Mouse (Mus musculus) midbrain, embryonic 13.5 days (tissue): ENCODE data around the gene B230307C23Rik. TPM values are rescaled to one million over a fixed set of nuclear protein-coding genes. Genes with fewer than 3 reads are reported as not detected.

Experiments used
- ATAC-seq: fragments of 200-750 bp; cut with Nextera tagmentation; 2 replicates; pipeline ENCODE4 v1.8.0; 2017; ENCODE audit warnings: mild to moderate bottlenecking, moderate TSS enrichment, moderate library complexity
- H3K27ac ChIP-seq: fragments of 300-500 bp; sonication (generic); 2 replicates; pipeline ENCODE4 v1.5.1; 2015; ENCODE audit warnings: inconsistent platforms, mild to moderate bottlenecking, moderate library complexity
- H3K27me3 ChIP-seq: fragments of 300-500 bp; sonication (generic); 2 replicates; pipeline ENCODE4 v1.6.1; 2015; ENCODE audit warnings: mild to moderate bottlenecking, inconsistent platforms
- H3K36me3 ChIP-seq: fragments of 300-500 bp; sonication (generic); 2 replicates; pipeline ENCODE4 v1.6.1; 2015; ENCODE audit warnings: mild to moderate bottlenecking, inconsistent platforms
- H3K4me1 ChIP-seq: fragments of 300-500 bp; sonication (generic); replicated peaks from 2 replicates; pipeline ENCODE4 v1.6.1; 2015; ENCODE audit warnings: inconsistent platforms
- H3K4me2 ChIP-seq: fragments of 300-500 bp; sonication (generic); replicated peaks from 2 replicates; pipeline ENCODE4 v1.6.1; 2015; ENCODE audit warnings: moderate library complexity, mild to moderate bottlenecking, inconsistent platforms
- H3K4me3 ChIP-seq: fragments of 300-500 bp; sonication (generic); replicated peaks from 2 replicates; pipeline ENCODE4 v1.5.1; 2015; ENCODE audit warnings: mild to moderate bottlenecking, inconsistent platforms
- H3K9ac ChIP-seq: fragments of 300-500 bp; sonication (generic); replicated peaks from 2 replicates; pipeline ENCODE4 v1.6.1; 2015; ENCODE audit warnings: mild to moderate bottlenecking, inconsistent platforms
- H3K9me3 ChIP-seq: fragments of 300-500 bp; sonication (generic); 2 replicates; pipeline ENCODE4 v1.6.1; 2016; ENCODE audit warnings: mild to moderate bottlenecking, inconsistent platforms
- WGBS: fragments of 180-500 bp; shearing (Covaris S2); methylation state at CpG from one replicate; pipeline ENCODE4 v1.1.7; 2015; 5-methylcytosine and 5-hydroxymethylcytosine counted together
- polyA plus RNA-seq: library from polyadenylated mRNA; unstranded; fragments of >200 nt; fragmentation: Nextera tagmentation; extraction: Ambion mirVana; gene quantifications from 2 replicates; pipeline ENCODE4 v1.2.1, GENCODE M21; 2015

Gene B230307C23Rik
- 21.4 and 23.3 TPM in 2 replicates for polyA plus RNA-seq

DNA sequence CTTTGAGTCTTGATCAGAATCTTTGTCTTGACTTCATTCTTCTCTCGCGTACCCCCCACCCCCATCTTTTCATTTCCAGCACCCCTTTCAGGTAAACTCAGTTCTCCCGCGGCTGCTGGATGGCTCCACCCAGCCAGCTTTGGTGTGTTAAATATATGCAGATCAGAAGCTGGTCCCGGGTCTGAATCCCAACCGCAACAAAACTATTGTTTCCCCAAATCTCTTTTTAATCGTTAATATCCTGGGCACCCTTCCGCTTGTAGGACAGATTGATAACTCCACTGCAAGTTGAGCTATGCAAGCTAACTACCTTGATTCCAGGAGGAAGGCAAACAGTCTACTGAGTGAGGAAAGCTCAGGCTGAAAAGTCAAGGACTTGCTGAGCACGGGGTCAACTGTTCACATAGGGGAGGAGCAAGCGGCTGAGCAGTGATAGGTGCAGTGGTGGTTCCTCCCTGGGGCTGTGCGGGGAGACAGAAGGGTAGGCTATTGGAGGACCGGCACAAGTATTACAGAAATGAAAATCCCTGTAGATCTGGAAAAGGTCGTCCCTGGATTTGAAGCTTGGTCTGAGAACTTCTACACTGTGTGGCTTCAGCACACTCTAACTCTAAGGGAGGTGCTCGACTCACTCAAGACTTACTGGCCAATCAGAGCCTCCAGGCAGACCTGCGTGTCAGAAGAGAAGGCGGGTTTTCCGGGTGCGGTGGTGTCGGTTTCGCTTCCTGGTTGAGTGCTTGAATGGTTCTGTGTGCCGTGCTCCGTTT lies at the start of gene B230307C23Rik:
B230307C23Rik (plus strand) TSS at position 700 of the 767 bp plus-strand sequence.
- Histone ChIP-seq H3K4me2 (peak within 1 kb of the TSS; percentile 85), H3K27me3 (no peaks in the 10 kb centered on the region), H3K27ac (no peak within 1 kb of the TSS), H3K36me3 (peaks cover 7% of the 10 kb centered on the region; the same call in 1 of the 2 replicates), H3K4me3 (peak within 1 kb of the TSS; percentile 56), H3K9me3 (peaks cover 5% of the 10 kb centered on the region; the same call in 1 of the 2 replicates), H3K9ac (peak within 1 kb of the TSS; percentile 64), H3K4me1 (peaks cover 14% of the 10 kb centered on the region)
- ATAC-seq: peak; percentile 99
- WGBS: 1% methylated on average over 22 of the region's 22 CpGs

DNA sequence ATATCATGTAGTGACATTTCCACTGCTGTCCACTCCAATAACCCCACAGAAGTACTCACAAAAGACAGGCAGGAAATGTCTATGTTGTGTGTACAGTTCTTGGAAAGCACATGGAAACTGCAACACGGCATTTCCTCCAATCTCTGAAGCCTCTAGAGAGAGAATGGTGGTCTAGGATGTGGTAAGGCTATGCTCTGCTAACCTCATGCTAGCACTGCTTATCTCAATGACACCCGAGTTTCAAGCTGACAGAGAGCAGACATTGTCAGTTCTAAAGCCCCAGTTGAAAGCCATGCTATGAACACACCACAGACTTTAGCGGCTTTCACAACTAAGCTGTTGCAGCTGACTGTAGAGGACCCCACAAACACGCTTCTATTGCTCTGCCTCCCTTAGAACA lies 48.3 kb upstream of the B230307C23Rik start:
- Histone ChIP-seq H3K4me2 (no peak overlapping the region), H3K36me3 (peaks cover 55% of the 10 kb centered on the region), H3K27ac (no peak overlapping the region), H3K4me1 (no peaks in the 10 kb centered on the region), H3K4me3 (no peak overlapping the region), H3K9me3 (no peaks in the 10 kb centered on the region), H3K27me3 (no peaks in the 10 kb centered on the region), H3K9ac (no peak overlapping the region)
- no peak for ATAC-seq
- WGBS: 90% methylated on average over 4 of the region's 4 CpGs

- H3K4me1 ChIP-seq: no peaks in the 10 kb centered on the region
- H3K9ac ChIP-seq: no peak overlapping the region
- no peak for ATAC-seq
- H3K27ac ChIP-seq: no peak overlapping the region
- no peaks in the 10 kb centered on the region for H3K27me3 ChIP-seq
- H3K9me3 ChIP-seq: no peaks in the 10 kb centered on the region
- no peak overlapping the region for H3K4me2 ChIP-seq
- H3K4me3 ChIP-seq: no peak overlapping the region
- H3K36me3 ChIP-seq: peaks cover 63% of the 10 kb centered on the region
- WGBS: 96% methylated on average over 8 of the region's 8 CpGs
These were observed 47.1 kb upstream of the B230307C23Rik start for GRCm38 (mm10) chr16:97950061-97950460.

GRCm38 (mm10) chr16:97952371-97952770 lies 44.7 kb upstream of the B230307C23Rik start:
- H3K36me3 ChIP-seq: peaks cover 76% of the 10 kb centered on the region
- WGBS: 93% methylated on average over 4 of the region's 4 CpGs

DNA sequence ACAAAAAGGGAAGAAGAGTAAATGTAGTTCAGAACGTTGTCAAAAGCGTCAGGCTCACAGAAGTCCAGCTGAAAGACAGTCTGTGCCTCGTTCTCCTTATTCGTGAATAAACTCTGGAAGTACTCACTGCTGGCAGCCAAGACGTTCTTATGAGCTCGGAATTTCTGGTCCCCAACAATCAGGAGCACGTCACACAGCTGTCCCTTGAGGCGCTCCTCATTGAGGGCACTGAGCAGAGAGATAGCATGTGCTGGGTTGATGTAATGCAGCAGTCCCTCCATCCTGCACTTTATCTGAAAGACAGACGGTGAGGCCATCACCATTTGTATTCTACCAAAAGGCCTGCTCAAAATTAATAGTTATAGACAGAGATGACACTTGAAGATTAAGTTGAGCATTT lies 44.3 kb upstream of the B230307C23Rik start:
- no peaks in the 10 kb centered on the region for H3K9me3 ChIP-seq
- H3K4me2 ChIP-seq: no peak overlapping the region
- no peak overlapping the region for H3K27ac ChIP-seq
- H3K36me3 ChIP-seq: peaks cover 76% of the 10 kb centered on the region
- no peak for ATAC-seq
- H3K9ac ChIP-seq: no peak overlapping the region
- no peak overlapping the region for H3K4me3 ChIP-seq
- no peaks in the 10 kb centered on the region for H3K27me3 ChIP-seq
- whole genome bisulfite sequencing: 93% methylated on average over 9 of the region's 9 CpGs
- H3K4me1 ChIP-seq: no peaks in the 10 kb centered on the region

More at GRCm38 (mm10) chr16:97952371-97952770, 44.7 kb upstream of the B230307C23Rik start:
- no peak for ATAC-seq
- H3K4me2 ChIP-seq: no peak overlapping the region
- no peaks in the 10 kb centered on the region for H3K27me3 ChIP-seq
- no peak overlapping the region for H3K4me3 ChIP-seq
- H3K27ac ChIP-seq: no peak overlapping the region
- H3K9me3 ChIP-seq: no peaks in the 10 kb centered on the region
- H3K4me1 ChIP-seq: no peaks in the 10 kb centered on the region
- no peak overlapping the region for H3K9ac ChIP-seq

GRCm38 (mm10) chr16:97953300-97953699 lies 43.8 kb upstream of the B230307C23Rik start:
- Histone ChIP-seq H3K4me2 (no peak overlapping the region), H3K4me1 (no peaks in the 10 kb centered on the region), H3K4me3 (no peak overlapping the region), H3K9me3 (no peaks in the 10 kb centered on the region), H3K36me3 (peaks cover 76% of the 10 kb centered on the region), H3K27me3 (no peaks in the 10 kb centered on the region), H3K27ac (no peak overlapping the region), H3K9ac (no peak overlapping the region)
- ATAC-seq: no peak
- 99% methylated on average over 2 of the region's 2 CpGs for WGBS

DNA sequence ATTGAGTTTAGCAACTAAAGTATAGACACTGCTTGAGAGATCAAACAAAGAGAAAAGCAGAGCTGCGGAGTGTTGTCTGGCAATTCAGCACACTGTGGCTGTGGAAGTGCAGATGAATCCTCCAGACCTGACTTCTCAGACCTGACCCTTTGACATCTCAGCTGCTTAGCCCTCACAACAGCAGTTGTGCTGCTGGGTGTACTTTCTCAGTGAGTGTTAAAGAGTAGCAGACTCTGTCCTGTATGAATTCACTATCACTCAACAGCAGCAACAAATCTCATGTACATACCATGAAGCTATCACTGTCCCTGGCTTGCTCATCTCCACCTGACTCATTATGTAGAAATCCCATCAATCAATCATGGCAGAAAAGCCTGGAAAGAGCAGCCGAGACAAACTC lies 41.1 kb upstream of the B230307C23Rik start:
- no peak for ATAC-seq
- Histone ChIP-seq H3K36me3 (peaks cover 59% of the 10 kb centered on the region), H3K27me3 (no peaks in the 10 kb centered on the region), H3K4me1 (peaks cover 10% of the 10 kb centered on the region), H3K9me3 (no peaks in the 10 kb centered on the region), H3K27ac (no peak overlapping the region), H3K4me3 (no peak overlapping the region), H3K4me2 (no peak overlapping the region), H3K9ac (no peak overlapping the region)
- 94% methylated on average over 2 of the region's 2 CpGs for WGBS

DNA sequence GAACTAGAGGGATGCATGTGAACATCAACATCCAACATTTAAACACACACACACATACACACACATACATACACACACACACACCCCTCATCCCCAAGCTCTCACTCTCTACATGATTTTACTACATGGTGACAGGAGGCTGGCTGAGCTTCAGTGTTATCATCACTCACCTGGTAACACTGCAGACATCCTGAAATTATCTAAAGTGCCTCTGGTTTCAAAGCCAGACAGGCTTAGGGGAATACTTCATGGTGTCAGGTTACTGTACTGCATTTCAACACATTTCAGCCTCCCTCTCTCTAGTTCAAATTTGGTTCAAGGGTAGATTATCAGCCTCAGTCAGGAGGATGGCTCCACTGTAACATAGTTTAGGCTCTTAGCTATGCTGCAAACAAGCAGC lies 39.5 kb upstream of the B230307C23Rik start:
- no peak overlapping the region for H3K27ac ChIP-seq
- no peaks in the 10 kb centered on the region for H3K27me3 ChIP-seq
- H3K9me3 ChIP-seq: no peaks in the 10 kb centered on the region
- H3K4me2 ChIP-seq: no peak overlapping the region
- no peak for ATAC-seq
- H3K9ac ChIP-seq: no peak overlapping the region
- peaks cover 43% of the 10 kb centered on the region for H3K36me3 ChIP-seq
- no peak overlapping the region for H3K4me3 ChIP-seq
- peaks cover 16% of the 10 kb centered on the region for H3K4me1 ChIP-seq

- H3K27me3 ChIP-seq: no peaks in the 10 kb centered on the region
- ATAC-seq: no peak
- no peaks in the 10 kb centered on the region for H3K9me3 ChIP-seq
- peaks cover 34% of the 10 kb centered on the region for H3K36me3 ChIP-seq
- H3K27ac ChIP-seq: no peak overlapping the region
- no peak overlapping the region for H3K9ac ChIP-seq
- H3K4me2 ChIP-seq: no peak overlapping the region
- no peak overlapping the region for H3K4me3 ChIP-seq
- H3K4me1 ChIP-seq: peaks cover 19% of the 10 kb centered on the region
These were observed 38.6 kb upstream of the B230307C23Rik start for GRCm38 (mm10) chr16:97958401-97958973.

GRCm38 (mm10) chr16:97960348-97960747 lies 36.8 kb upstream of the B230307C23Rik start:
- peaks cover 17% of the 10 kb centered on the region for H3K36me3 ChIP-seq
- no peaks in the 10 kb centered on the region for H3K9me3 ChIP-seq
- peaks cover 19% of the 10 kb centered on the region for H3K4me1 ChIP-seq
- no peak for ATAC-seq
- H3K27me3 ChIP-seq: no peaks in the 10 kb centered on the region
- no peak overlapping the region for H3K27ac ChIP-seq
- no peak overlapping the region for H3K4me2 ChIP-seq
- no peak overlapping the region for H3K4me3 ChIP-seq
- no peak overlapping the region for H3K9ac ChIP-seq
- WGBS: 93% methylated on average over 3 of the region's 3 CpGs

DNA sequence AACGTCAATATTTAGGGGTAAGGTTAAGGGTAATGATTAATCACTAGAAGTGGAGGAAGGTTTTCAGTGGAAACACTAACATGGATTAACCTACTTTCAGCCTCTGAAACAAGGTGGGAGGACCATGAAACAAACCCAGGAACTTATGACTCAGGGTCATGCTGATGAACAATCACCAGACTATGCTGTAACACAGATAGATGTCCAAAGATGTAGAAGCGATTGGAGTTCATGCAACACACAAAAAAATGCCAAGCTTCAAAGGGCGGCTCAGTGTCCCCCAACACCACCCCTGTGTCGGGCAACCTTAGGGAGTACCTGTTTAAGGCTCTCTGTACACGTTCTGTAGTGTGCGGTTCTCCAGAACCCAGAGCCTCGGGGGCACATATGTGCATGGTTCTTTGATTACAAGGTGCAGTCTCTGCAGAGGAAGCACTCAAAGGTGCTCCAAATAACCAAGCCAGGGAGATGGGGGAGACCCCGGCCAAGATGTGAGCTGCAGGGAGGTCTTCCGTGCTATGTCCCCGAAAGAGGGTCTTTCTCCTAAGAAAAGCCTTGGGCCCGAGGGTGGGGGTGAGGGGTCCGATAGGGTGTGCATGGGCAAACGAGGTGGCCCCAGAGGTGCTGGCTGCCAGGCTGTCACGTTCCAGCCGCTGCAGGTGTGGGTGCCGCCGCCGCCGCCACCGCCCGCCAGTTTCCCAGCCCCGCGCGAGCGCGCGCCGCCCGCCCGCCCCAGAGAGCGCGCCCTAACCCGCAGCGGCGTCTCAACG lies 35.5 kb upstream of the B230307C23Rik start:
- no peaks in the 10 kb centered on the region for H3K27me3 ChIP-seq
- whole genome bisulfite sequencing: 10% methylated on average over 36 of the region's 36 CpGs
- no peaks in the 10 kb centered on the region for H3K9me3 ChIP-seq
- peak overlapping the region; percentile 92 for H3K9ac ChIP-seq
- H3K4me2 ChIP-seq: peak overlapping the region; percentile 75
- H3K27ac ChIP-seq: peak overlapping the region; percentile 97
- peaks cover 5% of the 10 kb centered on the region; the same call in 1 of the 2 replicates for H3K36me3 ChIP-seq
- peaks cover 19% of the 10 kb centered on the region for H3K4me1 ChIP-seq
- peak overlapping the region; percentile 83 for H3K4me3 ChIP-seq
- peak; percentile 66 for ATAC-seq
